Mouse (Mus musculus) testis, adult 2 months (tissue): ENCODE data around the gene Gm42906. TPM values are rescaled to one million over a fixed set of nuclear protein-coding genes. Genes with fewer than 3 reads are reported as not detected.

Experiments
- H3K27ac ChIP-seq: fragments of 200-500 bp; 2 replicates; pipeline ENCODE4 v1.5.1; 2012; ENCODE audit warnings: low read depth, low read length; ENCODE audit not compliant: control insufficient read depth, insufficient read depth
- H3K27me3 ChIP-seq: fragments of 200-500 bp; 2 replicates; pipeline ENCODE4 v1.6.1; 2012; ENCODE audit warnings: mild to moderate bottlenecking, low read length, moderate library complexity; ENCODE audit not compliant: control insufficient read depth, insufficient read depth
- H3K36me3 ChIP-seq: fragments of 200-500 bp; 2 replicates; pipeline ENCODE4 v1.6.1; 2012; ENCODE audit warnings: mild to moderate bottlenecking, low read length; ENCODE audit not compliant: control insufficient read depth, insufficient read depth
- H3K4me1 ChIP-seq: fragments of 200-500 bp; 2 replicates; pipeline ENCODE4 v1.6.1; 2012; ENCODE audit warnings: low read length; ENCODE audit not compliant: control insufficient read depth, insufficient read depth
- H3K4me3 ChIP-seq: fragments of 200-500 bp; 2 replicates; pipeline ENCODE4 v1.5.1; 2012; ENCODE audit warnings: low read depth, mild to moderate bottlenecking, low read length, moderate library complexity, mixed read lengths; ENCODE audit not compliant: control insufficient read depth
- CTCF ChIP-seq: fragments of 200-500 bp; IDR thresholded peaks from 2 replicates; pipeline ENCODE4 v1.5.1; 2012; ENCODE audit warnings: low read depth, mild to moderate bottlenecking, inconsistent platforms, low read length, moderate library complexity; ENCODE audit not compliant: control insufficient read depth, insufficient read depth, insufficient replicate concordance
- POLR2A ChIP-seq: fragments of 200-500 bp; IDR thresholded peaks from 2 replicates; pipeline ENCODE4 v1.6.1; 2012; ENCODE audit warnings: low read depth, mild to moderate bottlenecking, inconsistent platforms, low read length, moderate library complexity; ENCODE audit not compliant: control insufficient read depth
- polyA plus RNA-seq: library from polyadenylated mRNA; depleted of rRNA; stranded (reverse); fragments of >200 nt; gene quantifications from 2 replicates; pipeline ENCODE4 v1.2.3, GENCODE M21; 2012

The Gm42906 gene
- polyA plus RNA-seq, 1 experiment = not detected

DNA sequence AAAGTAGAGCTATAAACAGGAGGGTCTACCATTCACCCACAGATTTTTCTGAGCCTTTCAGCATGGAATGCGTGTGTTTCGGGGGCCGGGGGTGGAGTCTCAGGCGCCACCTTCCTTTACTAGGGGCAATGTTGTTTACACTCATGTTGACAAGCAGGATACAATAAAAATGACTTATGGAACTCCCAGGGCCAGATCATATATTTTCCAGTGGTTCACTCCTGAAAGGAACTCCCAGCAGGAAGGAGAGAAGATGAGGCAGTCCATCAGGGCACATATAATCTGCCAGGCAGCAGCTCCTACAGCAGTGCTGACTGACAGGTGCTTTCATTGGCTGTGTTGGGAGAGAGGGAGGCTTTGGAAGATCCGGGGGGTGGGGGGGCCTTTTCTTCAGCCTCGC lies 260.3 kb downstream of the Gm42906 start:
- Histone ChIP-seq H3K4me1 (no peaks in the 10 kb centered on the region), H3K27me3 (no peaks in the 10 kb centered on the region), H3K27ac (no peak overlapping the region), H3K4me3 (no peak overlapping the region), H3K36me3 (no peaks in the 10 kb centered on the region)
- TF ChIP-seq POLR2A = no peak
- no peak for TF ChIP-seq CTCF

- H3K36me3 ChIP-seq = no peaks in the 10 kb centered on the region
- H3K27ac ChIP-seq = no peak overlapping the region
- no peaks in the 10 kb centered on the region for H3K4me1 ChIP-seq
Observed at GRCm38 (mm10) chr5:151166266-151166665, 261.7 kb downstream of the Gm42906 start.

GRCm38 (mm10) chr5:151165381-151166016 lies 262.5 kb downstream of the Gm42906 start:
- Histone ChIP-seq H3K4me1 (no peaks in the 10 kb centered on the region), H3K27me3 (no peaks in the 10 kb centered on the region), H3K4me3 (no peak overlapping the region), H3K36me3 (no peaks in the 10 kb centered on the region), H3K27ac (no peak overlapping the region)
- TF ChIP-seq CTCF (no peak), POLR2A (no peak)

More at GRCm38 (mm10) chr5:151166266-151166665, 261.7 kb downstream of the Gm42906 start:
- no peaks in the 10 kb centered on the region for H3K27me3 ChIP-seq
- TF ChIP-seq POLR2A = no peak
- no peak for TF ChIP-seq CTCF
- H3K4me3 ChIP-seq = no peak overlapping the region

GRCm38 (mm10) chr5:151164815-151165214 lies 263.1 kb downstream of the Gm42906 start:
- no peaks in the 10 kb centered on the region for H3K36me3 ChIP-seq
- no peaks in the 10 kb centered on the region for H3K27me3 ChIP-seq
- no peak for TF ChIP-seq POLR2A
- no peak for TF ChIP-seq CTCF
- no peak overlapping the region for H3K27ac ChIP-seq
- no peak overlapping the region for H3K4me3 ChIP-seq
- no peaks in the 10 kb centered on the region for H3K4me1 ChIP-seq

DNA sequence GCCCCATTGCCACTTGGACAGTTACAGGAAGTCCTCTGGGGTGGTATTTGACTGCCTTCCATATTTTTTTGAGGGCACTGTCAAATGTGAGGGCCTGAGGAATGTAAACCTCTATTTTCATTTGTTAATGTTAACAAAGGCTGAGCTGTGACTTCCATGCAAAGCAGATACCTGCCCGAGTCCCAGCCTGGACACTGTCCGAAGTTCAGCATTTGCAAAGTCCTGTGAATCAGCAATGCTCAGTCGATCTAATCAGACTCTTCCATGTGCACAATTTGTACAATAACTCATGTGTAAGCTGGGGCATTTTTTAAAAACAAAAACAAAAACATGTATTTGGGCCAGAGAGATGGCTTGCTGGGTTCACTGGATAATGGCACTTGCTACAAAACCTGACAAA lies 265.3 kb downstream of the Gm42906 start:
- no peaks in the 10 kb centered on the region for H3K4me1 ChIP-seq

DNA sequence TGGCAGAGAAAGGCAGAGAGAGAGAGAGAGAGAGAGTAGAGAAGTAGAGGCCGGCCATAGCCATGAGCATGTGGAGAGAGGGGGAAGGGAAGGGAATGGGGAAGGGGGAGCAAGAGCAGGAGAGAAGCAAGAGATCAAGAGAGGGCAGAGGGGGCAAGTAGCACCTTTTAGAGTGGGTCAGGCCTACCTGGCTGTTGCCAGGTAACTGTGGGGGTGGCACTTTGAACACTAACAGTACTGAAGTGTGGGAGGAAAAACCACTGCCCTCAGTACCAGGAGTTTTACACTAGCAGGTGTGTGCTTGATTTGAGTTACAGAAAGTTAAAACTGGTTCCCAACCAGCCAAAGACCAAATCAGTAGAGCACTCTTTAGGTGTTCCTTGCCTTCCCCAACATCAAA lies 272.7 kb downstream of the Gm42906 start:
- no peak overlapping the region for H3K27ac ChIP-seq

More for the DNA sequence above, 265.3 kb downstream of the Gm42906 start:
- Histone ChIP-seq H3K36me3 (no peaks in the 10 kb centered on the region), H3K4me3 (no peak overlapping the region), H3K27ac (no peak overlapping the region), H3K27me3 (no peaks in the 10 kb centered on the region)
- TF ChIP-seq POLR2A (no peak), CTCF (no peak)

DNA sequence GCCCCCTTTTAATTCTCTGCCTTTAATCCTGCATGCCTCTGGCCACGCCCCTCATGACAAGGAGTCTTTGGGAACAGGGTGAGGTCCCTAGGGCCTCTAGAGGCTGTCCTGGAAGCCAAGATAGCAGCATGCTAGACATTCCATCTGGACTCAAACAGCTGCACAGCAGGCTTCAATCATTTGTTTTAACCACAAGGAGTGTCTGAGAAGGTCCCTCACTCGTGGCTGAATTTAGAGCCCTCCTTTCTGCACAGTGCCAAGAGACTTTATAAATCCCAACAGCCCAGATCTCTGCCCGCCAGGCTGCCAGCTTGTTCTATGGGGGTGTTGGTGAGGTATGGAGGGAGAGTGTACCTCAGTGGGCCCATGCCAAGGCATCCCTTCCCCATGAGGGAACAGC lies 273.2 kb downstream of the Gm42906 start:
- Histone ChIP-seq H3K36me3 (no peaks in the 10 kb centered on the region), H3K4me1 (no peaks in the 10 kb centered on the region), H3K27me3 (no peaks in the 10 kb centered on the region), H3K27ac (no peak overlapping the region), H3K4me3 (no peak overlapping the region)
- no peak for TF ChIP-seq CTCF
- TF ChIP-seq POLR2A = no peak

More for the DNA sequence above, 272.7 kb downstream of the Gm42906 start:
- Histone ChIP-seq H3K27me3 (no peaks in the 10 kb centered on the region), H3K4me1 (no peaks in the 10 kb centered on the region), H3K4me3 (no peak overlapping the region), H3K36me3 (no peaks in the 10 kb centered on the region)
- no peak for TF ChIP-seq CTCF
- TF ChIP-seq POLR2A = no peak
